Mouse (Mus musculus) ES-E14 (cell line): ENCODE results near the gene Foxj2. TPM values are rescaled to one million over a fixed set of nuclear protein-coding genes. Genes with fewer than 3 reads are reported as not detected.

ENCODE experiments used
- DNase-seq: peaks from one replicate; pipeline ENCODE4 v3.0.0-alpha.2; 2013; ENCODE audit warnings: low read depth, low spot score
- H3K27ac ChIP-seq: 2 replicates; pipeline ENCODE4 v1.5.1; 2012; ENCODE audit warnings: low read depth, mild to moderate bottlenecking, low read length, moderate library complexity, mixed read lengths; ENCODE audit not compliant: poor library complexity, insufficient read depth, severe bottlenecking
- H3K36me3 ChIP-seq: 2 replicates; pipeline ENCODE4 v1.6.1; 2012; ENCODE audit warnings: mild to moderate bottlenecking, low read length, moderate library complexity, mixed read lengths; ENCODE audit not compliant: control insufficient read depth, poor library complexity, insufficient read depth, severe bottlenecking
- H3K4me1 ChIP-seq, 2 experiments: fragments of 150-350 bp in 1 of 2; sonication (generic) in 1 of 2; 2 replicates each; pipeline ENCODE4 v1.6.1; 2012; ENCODE audit warnings: low read length in 2 of 2, mild to moderate bottlenecking in 1 of 2, mixed read lengths in 1 of 2; ENCODE audit not compliant: control insufficient read depth in 2 of 2, insufficient read depth in 2 of 2, poor library complexity in 1 of 2
- H3K4me3 ChIP-seq, 2 experiments: fragments of 150-350 bp in 1 of 2; sonication (generic) in 1 of 2; 2 replicates each; pipeline ENCODE4 v1.5.1; 2012; ENCODE audit warnings: low read length in 2 of 2, low read depth in 1 of 2, mild to moderate bottlenecking in 1 of 2, mixed read lengths in 1 of 2; ENCODE audit not compliant: insufficient read depth in 1 of 2, poor library complexity in 1 of 2, severe bottlenecking in 1 of 2
- H3K9ac ChIP-seq: 2 replicates; pipeline ENCODE4 v1.6.1; 2012; ENCODE audit warnings: low read depth, mild to moderate bottlenecking, low read length, mixed read lengths; ENCODE audit not compliant: poor library complexity, insufficient read depth, severe bottlenecking
- H3K9me3 ChIP-seq: fragments of 150-350 bp; sonication (generic); 2 replicates; pipeline ENCODE4 v1.6.1; 2012; ENCODE audit warnings: low read depth, mild to moderate bottlenecking, low read length; ENCODE audit not compliant: control insufficient read depth, insufficient read depth
- CHD2 ChIP-seq: IDR thresholded peaks from 2 replicates; pipeline ENCODE4 v1.6.1; 2014; ENCODE audit warnings: mild to moderate bottlenecking, low read depth, low read length, inconsistent platforms
- HCFC1 ChIP-seq: IDR thresholded peaks from 2 replicates; pipeline ENCODE4 v1.6.1; 2012; ENCODE audit warnings: low read length, inconsistent platforms, borderline replicate concordance; ENCODE audit not compliant: insufficient read depth
- MAFK ChIP-seq: IDR thresholded peaks from 2 replicates; pipeline ENCODE4 v1.6.1; 2014; ENCODE audit warnings: mild to moderate bottlenecking, low read depth, low read length, inconsistent platforms; ENCODE audit not compliant: insufficient read depth
- ZC3H11A ChIP-seq: IDR thresholded peaks from 2 replicates; pipeline ENCODE4 v1.6.1; 2012; ENCODE audit warnings: low read depth, mild to moderate bottlenecking, inconsistent platforms, low read length, borderline replicate concordance
- ZNF384 ChIP-seq: IDR thresholded peaks from 2 replicates; pipeline ENCODE4 v1.6.1; 2012; ENCODE audit warnings: low read depth, low read length, inconsistent platforms
- in situ Hi-C, 2 experiments: fragments of 600-800 bp; cut with MboI; formaldehyde crosslinking; loops; one replicate each; pipeline ENCODE4 v1.15.1; 2025; ENCODE audit warnings: low sequenced_read_pairs in 2 of 2, inconsistent platforms in 1 of 2; ENCODE audit not compliant: unreplicated experiment in 2 of 2
- total RNA-seq: library from RNA; depleted of rRNA; stranded (reverse); fragments of 300-350 nt; gene quantifications from 2 replicates; pipeline ENCODE4 v1.2.3, GENCODE M21; 2012

The Foxj2 gene
- total RNA-seq, 1 experiment = 1.7 TPM

DNA sequence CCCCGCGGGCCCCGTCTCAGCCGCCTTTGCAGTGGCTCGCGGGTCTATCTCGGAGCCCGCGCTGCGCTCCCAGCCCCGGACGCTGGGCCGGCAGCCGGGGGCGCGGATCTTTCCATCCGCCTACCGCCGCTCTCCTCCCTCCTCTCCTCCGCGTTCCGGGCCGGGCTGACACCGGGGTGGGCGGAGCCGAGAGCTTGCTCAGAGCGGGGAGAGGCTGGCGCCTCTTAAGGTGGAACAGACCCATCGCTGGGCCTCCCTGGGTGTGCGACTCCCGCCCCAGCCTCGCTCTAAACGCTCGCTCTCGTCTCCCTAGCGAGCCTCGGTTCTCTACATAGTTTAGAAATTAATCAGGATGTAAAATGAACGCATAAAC is 8.4 kb upstream of the Foxj2 start:
- Histone ChIP-seq H3K27ac (peak overlapping the region; percentile 97), H3K4me3 (peak overlapping the region; percentile 76 to 79), H3K9ac (peak overlapping the region; percentile 83), H3K36me3 (no peaks in the 10 kb centered on the region), H3K9me3 (no peaks in the 10 kb centered on the region), H3K4me1 (peaks cover 0 to 7% of the 10 kb centered on the region in 2 experiments; a peak in 2 of 4 replicates)
- TF ChIP-seq MAFK = no peak
- TF ChIP-seq ZNF384 = no peak
- TF ChIP-seq ZC3H11A = no peak
- no peak for TF ChIP-seq HCFC1
- TF ChIP-seq CHD2 = no peak
- DNase-seq = peak; percentile 83
- in situ Hi-C loops = no loop called here

DNA sequence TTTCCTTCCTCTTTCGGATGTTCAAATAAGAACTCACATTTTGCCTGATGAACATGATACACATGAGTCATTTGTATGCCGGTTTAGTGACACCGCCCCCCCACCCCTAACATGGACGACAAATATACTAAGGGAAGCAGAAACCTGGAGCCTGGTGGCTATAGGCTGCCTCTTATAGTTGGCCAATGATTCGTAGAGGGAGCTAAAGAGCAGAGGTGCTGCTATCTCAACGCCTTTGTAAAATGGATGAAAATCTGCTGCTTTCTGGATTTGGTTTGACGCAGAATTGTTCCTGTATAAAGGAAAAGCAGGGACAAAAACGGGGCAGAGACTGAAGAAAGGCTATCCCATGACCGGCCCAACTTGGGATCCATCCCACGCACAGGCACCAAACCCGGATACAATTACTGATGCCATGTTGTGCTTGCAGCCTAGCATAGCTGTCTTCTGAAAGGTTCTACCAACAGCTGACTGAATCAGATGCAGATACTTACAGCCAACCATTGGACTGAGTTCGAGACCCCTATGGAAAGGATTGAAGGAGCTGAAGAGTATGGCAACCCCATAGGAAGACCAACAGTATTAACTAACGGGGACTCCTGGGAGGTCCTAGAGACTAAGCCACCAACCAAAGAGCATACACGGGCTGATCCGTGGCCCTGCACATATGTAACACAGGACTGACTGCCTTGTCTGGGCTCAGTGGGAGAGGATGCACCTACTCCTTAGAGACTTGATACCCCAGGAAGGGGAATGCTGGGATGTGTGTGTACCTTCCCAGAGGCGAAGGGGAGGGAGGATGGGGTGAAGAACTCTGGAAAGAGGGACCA is 7.7 kb upstream of the Foxj2 start:
- H3K4me1 ChIP-seq = peaks cover 0 to 7% of the 10 kb centered on the region in 2 experiments; a peak in 2 of 4 replicates
- peak overlapping the region; percentile 27; the same call in 1 of the 2 replicates for H3K9ac ChIP-seq
- H3K36me3 ChIP-seq = no peaks in the 10 kb centered on the region
- no peak for TF ChIP-seq HCFC1
- TF ChIP-seq ZC3H11A = no peak
- no peak for TF ChIP-seq ZNF384
- in situ Hi-C loops = no loop called here
- no peak for DNase-seq
- H3K4me3 ChIP-seq = peak overlapping the region; percentile 76 to 79
- H3K27ac ChIP-seq = no peak overlapping the region; the same call in 1 of the 2 replicates
- no peaks in the 10 kb centered on the region for H3K9me3 ChIP-seq

DNA sequence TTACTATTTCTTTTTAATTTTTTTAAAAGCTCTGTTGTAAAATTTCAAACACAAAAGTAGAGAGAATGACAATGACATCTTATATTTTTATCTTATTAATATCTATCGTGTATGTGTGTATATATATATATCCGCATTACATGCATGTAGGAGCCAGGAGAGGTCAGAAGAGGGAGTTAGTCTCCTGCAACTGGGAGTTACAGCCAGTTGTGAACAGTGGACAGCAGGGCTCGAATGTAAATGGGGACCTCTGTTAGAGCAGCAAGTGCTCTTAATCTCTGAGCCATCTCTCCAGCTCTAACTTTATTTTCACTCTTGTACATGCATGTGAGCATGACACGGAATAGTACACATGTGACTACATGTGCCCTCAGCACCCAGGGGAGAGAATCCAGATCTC is 7.0 kb upstream of the Foxj2 start:
- Histone ChIP-seq H3K4me1 (peaks cover 0 to 7% of the 10 kb centered on the region in 2 experiments; a peak in 2 of 4 replicates), H3K9ac (no peak overlapping the region), H3K4me3 (no peak overlapping the region), H3K36me3 (no peaks in the 10 kb centered on the region), H3K27ac (no peak overlapping the region), H3K9me3 (no peaks in the 10 kb centered on the region)
- TF ChIP-seq ZNF384 = no peak
- no peak for TF ChIP-seq ZC3H11A
- no peak for TF ChIP-seq HCFC1
- TF ChIP-seq CHD2 = no peak
- no peak for TF ChIP-seq MAFK
- DNase-seq = no peak
- in situ Hi-C loops = no loop called here

DNA sequence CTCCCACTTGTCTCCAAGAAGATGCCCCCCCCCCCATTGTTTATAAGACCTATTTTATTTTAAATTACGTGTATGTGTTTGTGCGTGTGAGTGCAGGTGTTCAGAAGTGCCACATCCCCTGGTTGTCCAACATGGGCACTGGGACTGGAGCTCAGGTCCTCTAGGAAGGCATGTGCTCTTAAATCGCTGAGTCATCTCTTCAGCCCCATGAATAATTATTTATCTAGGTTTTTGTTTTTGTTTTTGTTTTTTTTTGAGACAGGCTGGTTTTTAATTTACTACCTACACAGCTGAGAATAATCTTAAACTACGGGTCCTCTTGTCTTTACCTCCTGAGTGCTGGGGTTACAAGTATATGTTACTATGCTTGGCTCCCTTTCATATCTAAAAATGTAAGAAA is 6.1 kb upstream of the Foxj2 start:
- no peak overlapping the region for H3K9ac ChIP-seq
- DNase-seq = no peak

More for the DNA sequence above, 6.1 kb upstream of the Foxj2 start:
- H3K4me3 ChIP-seq = no peak overlapping the region
- H3K27ac ChIP-seq = no peak overlapping the region
- in situ Hi-C loops = no loop called here
- TF ChIP-seq CHD2 = no peak
- peak; percentile 85 for TF ChIP-seq MAFK
- peaks cover 0 to 7% of the 10 kb centered on the region in 2 experiments; a peak in 2 of 4 replicates for H3K4me1 ChIP-seq
- H3K36me3 ChIP-seq = no peaks in the 10 kb centered on the region
- H3K9me3 ChIP-seq = no peaks in the 10 kb centered on the region
